Mouse (Mus musculus): ENCODE results near the gene Tmx1.

GRCm38 (mm10) chr12:70459546-70459945 is 6.7 kb downstream of the Tmx1 start:
- no peak for TF ChIP-seq GATA1 (IDR thresholded peaks at IDR 0.05; ENCODE audit: borderline replicate concordance, low read length)
- no peak for TF ChIP-seq CTCF (IDR thresholded peaks at IDR 0.05; ENCODE audit: low read depth, low read length)
- TF ChIP-seq POLR2AphosphoS5 (IDR thresholded peaks at IDR 0.05; ENCODE audit: insufficient replicate concordance, low read depth, low read length) = no peak
- no peak for TF ChIP-seq TAL1 (conservative IDR thresholded peaks at IDR 0.05; ENCODE audit: low read depth, low read length)

Data from G1E (cell line).